Mouse (Mus musculus): ENCODE results near the gene Stard13. TPM values are rescaled to one million over a fixed set of nuclear protein-coding genes. Genes with fewer than 3 reads are reported as not detected.

Gene Stard13
- total RNA-seq, 1 experiment = 6.8 TPM

- H3K4me1 ChIP-seq (ENCODE audit: control insufficient read depth in 2 of 2, insufficient read depth in 2 of 2, low read length in 2 of 2, poor library complexity in 1 of 2) = no peaks in the 10 kb centered on the region
- H3K4me3 ChIP-seq (ENCODE audit: insufficient read depth in 1 of 2, low read depth in 1 of 2, low read length in 2 of 2, poor library complexity in 1 of 2, severe bottlenecking in 1 of 2) = no peak overlapping the region
- in situ Hi-C loops (cut with MboI; ENCODE audit: low sequenced_read_pairs in 2 of 2, unreplicated experiment in 2 of 2) = no loop called here
- no peak overlapping the region for H3K9ac ChIP-seq (ENCODE audit: insufficient read depth, low read depth, low read length, poor library complexity, severe bottlenecking)
- H3K27ac ChIP-seq (ENCODE audit: insufficient read depth, low read depth, low read length, poor library complexity, severe bottlenecking) = no peak overlapping the region
- DNase-seq (ENCODE audit: low read depth, low spot score) = no peak
- H3K36me3 ChIP-seq (ENCODE audit: control insufficient read depth, insufficient read depth, low read length, poor library complexity, severe bottlenecking) = no peaks in the 10 kb centered on the region
- no peaks in the 10 kb centered on the region for H3K9me3 ChIP-seq (ENCODE audit: control insufficient read depth, insufficient read depth, low read depth, low read length)
- TF ChIP-seq CHD2 (IDR thresholded peaks at IDR 0.05; ENCODE audit: low read depth, low read length) (no peak), ZNF384 (IDR thresholded peaks at IDR 0.05; ENCODE audit: low read depth, low read length) (no peak)
Measured at GRCm38 (mm10) chr5:151166266-151166665, 67.4 kb downstream of the Stard13 start.

- in situ Hi-C loops (cut with MboI; ENCODE audit: low sequenced_read_pairs in 2 of 2, unreplicated experiment in 2 of 2) = no loop called here
- Histone ChIP-seq H3K4me3 (ENCODE audit: insufficient read depth in 1 of 2, low read depth in 1 of 2, low read length in 2 of 2, poor library complexity in 1 of 2, severe bottlenecking in 1 of 2) (no peak overlapping the region), H3K9ac (ENCODE audit: insufficient read depth, low read depth, low read length, poor library complexity, severe bottlenecking) (no peak overlapping the region), H3K27ac (ENCODE audit: insufficient read depth, low read depth, low read length, poor library complexity, severe bottlenecking) (no peak overlapping the region), H3K9me3 (ENCODE audit: control insufficient read depth, insufficient read depth, low read depth, low read length) (no peaks in the 10 kb centered on the region), H3K36me3 (ENCODE audit: control insufficient read depth, insufficient read depth, low read length, poor library complexity, severe bottlenecking) (no peaks in the 10 kb centered on the region), H3K4me1 (ENCODE audit: control insufficient read depth in 2 of 2, insufficient read depth in 2 of 2, low read length in 2 of 2, poor library complexity in 1 of 2) (no peaks in the 10 kb centered on the region)
- DNase-seq (ENCODE audit: low read depth, low spot score) = no peak
- TF ChIP-seq ZNF384 (IDR thresholded peaks at IDR 0.05; ENCODE audit: low read depth, low read length) = no peak
- no peak for TF ChIP-seq HCFC1 (IDR thresholded peaks at IDR 0.05; ENCODE audit: borderline replicate concordance, insufficient read depth, low read length)
- TF ChIP-seq CHD2 (IDR thresholded peaks at IDR 0.05; ENCODE audit: low read depth, low read length) = no peak
- TF ChIP-seq ZC3H11A (IDR thresholded peaks at IDR 0.05; ENCODE audit: borderline replicate concordance, low read depth, low read length) = no peak
- no peak for TF ChIP-seq MAFK (IDR thresholded peaks at IDR 0.05; ENCODE audit: insufficient read depth, low read depth, low read length)
Measured at GRCm38 (mm10) chr5:151165381-151166016, 68.1 kb downstream of the Stard13 start.

GRCm38 (mm10) chr5:151164815-151165214, 68.8 kb downstream of the Stard13 start:
- no peak overlapping the region for H3K27ac ChIP-seq (ENCODE audit: insufficient read depth, low read depth, low read length, poor library complexity, severe bottlenecking)
- no peak for DNase-seq (ENCODE audit: low read depth, low spot score)

GRCm38 (mm10) chr5:151162642-151163041, 71.0 kb downstream of the Stard13 start:
- Histone ChIP-seq H3K27ac (ENCODE audit: insufficient read depth, low read depth, low read length, poor library complexity, severe bottlenecking) (no peak overlapping the region), H3K4me1 (ENCODE audit: control insufficient read depth in 2 of 2, insufficient read depth in 2 of 2, low read length in 2 of 2, poor library complexity in 1 of 2) (no peaks in the 10 kb centered on the region), H3K9ac (ENCODE audit: insufficient read depth, low read depth, low read length, poor library complexity, severe bottlenecking) (no peak overlapping the region), H3K9me3 (ENCODE audit: control insufficient read depth, insufficient read depth, low read depth, low read length) (no peaks in the 10 kb centered on the region), H3K36me3 (ENCODE audit: control insufficient read depth, insufficient read depth, low read length, poor library complexity, severe bottlenecking) (no peaks in the 10 kb centered on the region), H3K4me3 (ENCODE audit: insufficient read depth in 1 of 2, low read depth in 1 of 2, low read length in 2 of 2, poor library complexity in 1 of 2, severe bottlenecking in 1 of 2) (no peak overlapping the region)
- in situ Hi-C loops (cut with MboI; ENCODE audit: low sequenced_read_pairs in 2 of 2, unreplicated experiment in 2 of 2) = no loop called here
- DNase-seq (ENCODE audit: low read depth, low spot score) = no peak
- TF ChIP-seq ZNF384 (IDR thresholded peaks at IDR 0.05; ENCODE audit: low read depth, low read length) (no peak), MAFK (IDR thresholded peaks at IDR 0.05; ENCODE audit: insufficient read depth, low read depth, low read length) (no peak), HCFC1 (IDR thresholded peaks at IDR 0.05; ENCODE audit: borderline replicate concordance, insufficient read depth, low read length) (no peak), ZC3H11A (IDR thresholded peaks at IDR 0.05; ENCODE audit: borderline replicate concordance, low read depth, low read length) (no peak), CHD2 (IDR thresholded peaks at IDR 0.05; ENCODE audit: low read depth, low read length) (no peak)

More at GRCm38 (mm10) chr5:151164815-151165214, 68.8 kb downstream of the Stard13 start:
- in situ Hi-C loops (cut with MboI; ENCODE audit: low sequenced_read_pairs in 2 of 2, unreplicated experiment in 2 of 2) = no loop called here
- Histone ChIP-seq H3K9ac (ENCODE audit: insufficient read depth, low read depth, low read length, poor library complexity, severe bottlenecking) (no peak overlapping the region), H3K4me1 (ENCODE audit: control insufficient read depth in 2 of 2, insufficient read depth in 2 of 2, low read length in 2 of 2, poor library complexity in 1 of 2) (no peaks in the 10 kb centered on the region), H3K4me3 (ENCODE audit: insufficient read depth in 1 of 2, low read depth in 1 of 2, low read length in 2 of 2, poor library complexity in 1 of 2, severe bottlenecking in 1 of 2) (no peak overlapping the region), H3K36me3 (ENCODE audit: control insufficient read depth, insufficient read depth, low read length, poor library complexity, severe bottlenecking) (no peaks in the 10 kb centered on the region), H3K9me3 (ENCODE audit: control insufficient read depth, insufficient read depth, low read depth, low read length) (no peaks in the 10 kb centered on the region)
- TF ChIP-seq CHD2 (IDR thresholded peaks at IDR 0.05; ENCODE audit: low read depth, low read length) (no peak), ZNF384 (IDR thresholded peaks at IDR 0.05; ENCODE audit: low read depth, low read length) (no peak), ZC3H11A (IDR thresholded peaks at IDR 0.05; ENCODE audit: borderline replicate concordance, low read depth, low read length) (no peak), MAFK (IDR thresholded peaks at IDR 0.05; ENCODE audit: insufficient read depth, low read depth, low read length) (no peak), HCFC1 (IDR thresholded peaks at IDR 0.05; ENCODE audit: borderline replicate concordance, insufficient read depth, low read length) (no peak)

GRCm38 (mm10) chr5:151155247-151155646, 78.4 kb downstream of the Stard13 start:
- in situ Hi-C loops (cut with MboI; ENCODE audit: low sequenced_read_pairs in 2 of 2, unreplicated experiment in 2 of 2) = no loop called here
- no peak overlapping the region for H3K4me3 ChIP-seq (ENCODE audit: insufficient read depth in 1 of 2, low read depth in 1 of 2, low read length in 2 of 2, poor library complexity in 1 of 2, severe bottlenecking in 1 of 2)
- H3K27ac ChIP-seq (ENCODE audit: insufficient read depth, low read depth, low read length, poor library complexity, severe bottlenecking) = no peak overlapping the region
- peaks cover 3 to 8% of the 10 kb centered on the region in 2 experiments; a peak in 1 of 4 replicates for H3K4me1 ChIP-seq (ENCODE audit: control insufficient read depth in 2 of 2, insufficient read depth in 2 of 2, low read length in 2 of 2, poor library complexity in 1 of 2)
- H3K9me3 ChIP-seq (ENCODE audit: control insufficient read depth, insufficient read depth, low read depth, low read length) = no peaks in the 10 kb centered on the region
- H3K9ac ChIP-seq (ENCODE audit: insufficient read depth, low read depth, low read length, poor library complexity, severe bottlenecking) = no peak overlapping the region
- TF ChIP-seq MAFK (IDR thresholded peaks at IDR 0.05; ENCODE audit: insufficient read depth, low read depth, low read length) (no peak), ZC3H11A (IDR thresholded peaks at IDR 0.05; ENCODE audit: borderline replicate concordance, low read depth, low read length) (no peak), CHD2 (IDR thresholded peaks at IDR 0.05; ENCODE audit: low read depth, low read length) (no peak), HCFC1 (IDR thresholded peaks at IDR 0.05; ENCODE audit: borderline replicate concordance, insufficient read depth, low read length) (no peak), ZNF384 (IDR thresholded peaks at IDR 0.05; ENCODE audit: low read depth, low read length) (no peak)
- no peak for DNase-seq (ENCODE audit: low read depth, low spot score)
- H3K36me3 ChIP-seq (ENCODE audit: control insufficient read depth, insufficient read depth, low read length, poor library complexity, severe bottlenecking) = no peaks in the 10 kb centered on the region

All from ES-E14 (cell line).